Mouse (Mus musculus): ENCODE data around the gene Adgrg5.

Gene Adgrg5

GRCm38 (mm10) chr8:94967071-94967470, 43.6 kb downstream of the Adgrg5 start:
- no peak for DNase-seq (ENCODE audit: low read depth, low spot score)

GRCm38 (mm10) chr8:94967554-94967953, 44.1 kb downstream of the Adgrg5 start:
- peak; percentile 77 for DNase-seq (ENCODE audit: low read depth, low spot score)

- DNase-seq (ENCODE audit: low read depth, low spot score): no peak
These were observed 49.8 kb downstream of the Adgrg5 start for GRCm38 (mm10) chr8:94973270-94973669.

DNA sequence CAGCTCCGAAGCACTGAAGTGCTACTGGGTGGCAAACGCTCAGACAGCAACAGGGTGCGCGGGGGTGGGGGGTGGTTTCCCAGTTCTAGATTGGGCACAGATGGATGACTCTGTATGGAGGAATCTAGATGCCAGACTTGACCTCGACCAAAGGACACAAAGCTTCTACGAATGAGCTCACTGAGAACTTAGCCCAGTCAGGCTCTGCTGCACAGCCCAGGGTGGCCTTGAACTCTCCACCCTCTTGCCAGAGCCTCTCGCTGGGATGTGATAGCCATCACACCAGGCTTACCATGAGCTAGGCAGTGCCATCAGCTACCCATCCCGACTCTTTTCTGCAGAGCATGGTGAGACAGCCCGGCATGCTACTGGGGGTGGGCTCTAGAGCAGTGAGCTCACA, 50.3 kb downstream of the Adgrg5 start:
- no peak for DNase-seq (ENCODE audit: low read depth, low spot score)

- DNase-seq (ENCODE audit: low read depth, low spot score): no peak
These were observed 51.1 kb downstream of the Adgrg5 start, which contains the start of gene Adgrg1 for GRCm38 (mm10) chr8:94974467-94975165. Gene Adgrg1 (plus strand): TSS chr8:94974751.

DNA sequence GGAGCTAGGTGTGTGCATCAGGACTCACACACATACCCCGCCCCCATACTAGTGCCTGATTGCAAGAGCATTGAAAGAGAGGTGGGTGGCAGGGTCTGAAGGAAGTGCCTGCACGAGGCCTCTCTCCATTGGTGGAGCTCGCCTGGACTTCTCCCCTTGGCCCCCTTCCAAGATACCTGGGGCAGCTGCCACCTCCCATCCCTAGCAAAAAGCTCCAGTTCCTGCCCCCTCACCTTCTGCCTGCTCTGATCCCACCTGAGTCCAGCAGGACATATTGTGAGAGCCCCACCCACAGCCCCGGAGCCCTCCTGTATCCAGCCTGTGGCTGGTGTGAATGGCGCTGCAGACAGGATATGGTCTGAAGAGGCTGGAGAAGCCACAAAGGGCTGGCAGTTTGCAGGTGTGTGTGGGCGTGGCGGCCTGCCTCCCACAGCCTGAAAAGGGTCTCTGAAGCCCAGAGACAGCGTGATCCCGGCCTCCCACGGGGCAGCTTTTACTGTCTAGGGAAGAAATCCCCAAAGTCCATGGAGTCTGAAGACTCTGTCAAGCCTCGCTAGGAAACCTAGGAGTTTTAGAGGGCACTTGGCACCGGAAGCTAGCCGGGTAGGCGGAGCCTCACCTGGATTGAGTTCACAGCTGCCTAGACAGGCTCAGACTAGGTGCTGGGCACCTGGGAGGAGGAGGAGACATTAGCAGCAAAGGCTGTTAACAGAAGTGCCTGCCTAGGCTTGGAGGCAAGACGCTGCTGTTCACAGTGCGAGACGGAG, 53.3 kb downstream of the Adgrg5 start:
- no peak for DNase-seq (ENCODE audit: low read depth, low spot score)

GRCm38 (mm10) chr8:94978131-94978530, 54.6 kb downstream of the Adgrg5 start:
- no peak for DNase-seq (ENCODE audit: low read depth, low spot score)

GRCm38 (mm10) chr8:94978593-94979319, 55.3 kb downstream of the Adgrg5 start:
- DNase-seq (ENCODE audit: low read depth, low spot score): no peak

GRCm38 (mm10) chr8:94980176-94980575, 56.7 kb downstream of the Adgrg5 start:
- no peak for DNase-seq (ENCODE audit: low read depth, low spot score)

- DNase-seq (ENCODE audit: low read depth, low spot score): no peak
These were observed 57.5 kb downstream of the Adgrg5 start for GRCm38 (mm10) chr8:94980976-94981375.

- no peak for DNase-seq (ENCODE audit: low read depth, low spot score)
These were observed 58.4 kb downstream of the Adgrg5 start for GRCm38 (mm10) chr8:94981848-94982247.

- no peak for DNase-seq (ENCODE audit: low read depth, low spot score)
These were observed 59.7 kb downstream of the Adgrg5 start for GRCm38 (mm10) chr8:94983146-94983545.

- peak; percentile 90 for DNase-seq (ENCODE audit: low read depth, low spot score)
These were observed 60.5 kb downstream of the Adgrg5 start for GRCm38 (mm10) chr8:94983881-94984516.

DNA sequence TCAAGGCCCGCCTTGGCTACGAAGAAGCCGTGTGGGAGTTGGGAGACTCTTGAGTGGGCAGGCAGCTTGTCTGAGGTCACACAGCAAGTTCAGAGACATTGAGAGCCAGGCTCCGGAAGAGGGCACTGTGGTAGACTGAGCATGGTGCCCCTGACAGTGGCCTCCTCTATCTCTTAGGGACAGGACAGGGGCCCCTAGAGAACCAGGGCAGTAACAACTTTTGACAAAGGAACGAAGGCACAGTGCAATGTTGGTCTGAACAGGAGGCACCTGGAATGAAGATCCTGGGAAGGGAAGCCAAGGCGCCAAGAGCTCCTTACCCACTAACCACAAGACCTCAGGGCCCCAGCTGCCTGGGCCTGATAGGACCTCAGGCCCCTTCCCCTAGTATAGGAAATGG, 61.5 kb downstream of the Adgrg5 start:
- DNase-seq (ENCODE audit: low read depth, low spot score): no peak

GRCm38 (mm10) chr8:94986676-94987075, 63.2 kb downstream of the Adgrg5 start:
- no peak for DNase-seq (ENCODE audit: low read depth, low spot score)

- no peak for DNase-seq (ENCODE audit: low read depth, low spot score)
These were observed 64.1 kb downstream of the Adgrg5 start for GRCm38 (mm10) chr8:94987553-94987952.

- DNase-seq (ENCODE audit: low read depth, low spot score): no peak
These were observed 65.1 kb downstream of the Adgrg5 start for GRCm38 (mm10) chr8:94988619-94989018.

DNA sequence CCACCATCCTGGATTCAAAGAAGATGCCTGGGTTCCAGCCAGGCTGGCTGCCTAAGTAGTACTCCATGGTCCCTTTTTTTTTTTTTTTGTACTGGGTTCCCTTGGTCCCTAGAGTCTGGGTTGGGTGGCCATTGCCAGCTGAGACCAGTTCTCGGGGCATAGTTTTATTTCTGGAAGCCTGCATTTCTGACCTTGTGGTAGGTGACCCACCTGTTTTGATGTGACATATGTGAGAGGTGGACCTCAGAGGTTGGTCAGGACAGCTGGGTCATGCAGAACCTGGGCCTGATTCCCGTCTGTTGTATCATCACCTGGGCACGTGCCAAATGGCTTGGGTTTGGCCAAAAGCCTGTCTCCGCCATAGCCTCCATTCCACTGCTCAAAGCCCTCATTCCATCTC, 66.2 kb downstream of the Adgrg5 start:
- DNase-seq (ENCODE audit: low read depth, low spot score): no peak

DNA sequence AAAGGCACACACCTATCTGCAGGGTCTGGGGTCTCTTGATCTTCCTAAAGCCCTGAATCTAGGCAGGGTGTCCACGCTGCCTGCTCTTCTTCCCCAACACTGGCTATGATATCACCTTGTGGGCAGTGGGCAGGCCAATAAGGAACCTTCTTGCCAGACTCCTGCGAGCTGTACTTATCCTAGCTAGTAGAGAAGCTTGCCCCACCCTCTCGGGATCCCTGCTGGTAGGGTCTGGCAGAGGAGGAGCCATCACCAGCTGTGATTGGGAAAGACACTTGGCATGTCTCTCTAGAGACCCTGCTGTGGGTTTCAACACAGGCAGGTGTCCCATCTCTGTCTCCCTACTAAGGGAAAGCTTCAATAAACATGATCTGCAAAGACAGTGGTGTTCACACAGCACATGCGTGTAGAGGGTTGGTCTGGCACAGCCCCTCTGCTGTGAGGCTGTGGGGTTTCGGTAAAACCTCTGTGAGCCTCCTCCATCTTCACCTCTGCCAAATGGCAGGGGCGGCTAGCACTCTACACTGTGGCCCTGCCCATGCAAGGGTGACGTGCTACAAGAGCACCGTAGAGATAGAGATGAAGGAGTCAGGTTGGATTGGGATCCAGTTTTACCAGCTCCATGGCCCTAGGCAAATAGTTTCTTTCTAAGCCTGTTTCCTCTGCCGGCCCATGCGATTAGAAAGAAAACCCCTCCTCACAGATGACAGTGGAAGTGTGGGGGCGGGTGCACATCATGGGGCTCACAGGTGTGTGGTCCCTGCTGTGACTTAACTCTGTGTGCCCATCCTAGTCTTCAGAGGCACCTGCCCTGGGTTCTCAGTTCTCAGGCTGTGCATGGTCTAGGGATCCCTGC, 67.3 kb downstream of the Adgrg5 start:
- no peak for DNase-seq (ENCODE audit: low read depth, low spot score)

GRCm38 (mm10) chr8:94991454-94991994, 68.0 kb downstream of the Adgrg5 start:
- DNase-seq (ENCODE audit: low read depth, low spot score): no peak

GRCm38 (mm10) chr8:94992010-94992409, 68.5 kb downstream of the Adgrg5 start:
- DNase-seq (ENCODE audit: low read depth, low spot score): no peak
